Mouse (Mus musculus): ENCODE measurements around the gene 4930524B15Rik. TPM values are rescaled to one million over a fixed set of nuclear protein-coding genes. Genes with fewer than 3 reads are reported as not detected.
A peak's percentile ranks its signal among the peaks of the same experiment; 100 is the strongest.

4930524B15Rik gene
- polyA plus RNA-seq, 1 experiment from 2014 or later, result not detected

DNA sequence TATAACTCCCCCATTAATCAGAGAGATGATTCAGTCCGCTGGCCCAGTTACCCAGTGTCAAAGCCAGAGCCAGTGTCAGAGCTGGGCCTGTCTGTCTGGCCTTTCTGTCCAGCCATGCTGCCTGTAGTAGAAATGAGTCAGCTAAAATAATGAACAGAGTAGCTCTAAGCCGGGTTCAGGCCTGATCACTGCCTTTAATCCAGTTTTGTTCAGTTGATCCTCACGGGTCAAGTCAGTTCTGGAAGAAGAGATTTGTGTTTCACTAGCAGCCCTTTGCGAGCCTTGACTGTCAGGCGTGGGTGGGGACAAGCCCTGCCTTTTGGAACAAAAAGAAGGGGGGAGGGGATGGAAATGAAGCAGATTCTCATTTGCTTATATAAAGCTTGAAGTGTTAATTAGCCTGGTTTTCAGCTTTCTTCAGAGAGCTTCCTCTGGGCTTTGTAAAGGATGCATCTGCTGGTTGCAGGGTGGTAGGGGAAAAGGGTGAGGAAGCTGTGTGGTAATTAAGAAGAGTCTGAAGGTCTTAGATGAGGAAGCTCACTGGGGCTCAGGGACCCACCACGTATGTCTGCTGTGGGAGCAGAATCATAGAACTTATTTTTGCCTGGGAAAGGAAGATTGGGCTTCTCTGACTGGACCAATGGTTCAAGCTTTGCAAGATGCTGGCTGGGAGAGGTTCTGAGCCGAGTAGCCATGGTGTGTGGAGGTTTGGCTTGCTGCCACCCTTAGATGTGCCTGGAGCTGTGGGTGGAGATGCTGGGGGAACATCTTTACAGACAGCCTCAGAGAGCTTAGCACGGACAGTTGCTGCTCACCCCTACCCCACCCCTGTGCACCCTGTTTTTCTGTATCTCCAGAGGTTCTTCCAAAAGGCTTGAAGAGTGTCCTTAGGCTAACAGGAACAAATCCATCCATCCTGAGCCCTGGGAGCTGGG, 54.9 kb downstream of the 4930524B15Rik start:
- Histone ChIP-seq H3K9ac (no peak overlapping the region; the same call in 1 of the 2 replicates), H3K27me3 (ENCODE audit: insufficient read depth, low read length) (no peaks in the 10 kb centered on the region), H3K36me3 (ENCODE audit: insufficient read depth) (no peaks in the 10 kb centered on the region), H3K4me1 (ENCODE audit: insufficient read depth) (no peaks in the 10 kb centered on the region), H3K9me3 (ENCODE audit: low read depth, low read length) (no peaks in the 10 kb centered on the region), H3K4me2 (no peak overlapping the region), H3K27ac (ENCODE audit: low read depth) (no peak overlapping the region), H3K4me3 (ENCODE audit: low read depth, low read length) (no peak overlapping the region)
- DNase-seq (peak; percentile 54), ATAC-seq (ENCODE audit: insufficient read depth) (peak; percentile 54; the same call in 1 of the 2 replicates)
- WGBS, result 33% methylated on average over 8 of the region's 8 CpGs
- no peak for TF ChIP-seq CTCF (IDR thresholded peaks at IDR 0.05; ENCODE audit: low read depth)

- WGBS, result 50% methylated on average over 5 of the region's 5 CpGs
- Histone ChIP-seq H3K4me3 (ENCODE audit: low read depth, low read length) (no peak overlapping the region), H3K4me2 (no peak overlapping the region), H3K36me3 (ENCODE audit: insufficient read depth) (no peaks in the 10 kb centered on the region), H3K4me1 (ENCODE audit: insufficient read depth) (no peaks in the 10 kb centered on the region), H3K9me3 (ENCODE audit: low read depth, low read length) (no peaks in the 10 kb centered on the region), H3K27me3 (ENCODE audit: insufficient read depth, low read length) (no peaks in the 10 kb centered on the region), H3K27ac (ENCODE audit: low read depth) (no peak overlapping the region), H3K9ac (no peak overlapping the region)
- no peak for TF ChIP-seq CTCF (IDR thresholded peaks at IDR 0.05; ENCODE audit: low read depth)
- ATAC-seq (ENCODE audit: insufficient read depth) (peak; percentile 21; the same call in 1 of the 2 replicates), DNase-seq (peak; percentile 26)
Observed at GRCm38 (mm10) chr11:32026634-32027033, 61.2 kb downstream of the 4930524B15Rik start.

- no peak for TF ChIP-seq CTCF (IDR thresholded peaks at IDR 0.05; ENCODE audit: low read depth)
- Histone ChIP-seq H3K36me3 (ENCODE audit: insufficient read depth) (no peaks in the 10 kb centered on the region), H3K9me3 (ENCODE audit: low read depth, low read length) (no peaks in the 10 kb centered on the region), H3K27ac (ENCODE audit: low read depth) (no peak overlapping the region), H3K27me3 (ENCODE audit: insufficient read depth, low read length) (no peaks in the 10 kb centered on the region), H3K4me1 (ENCODE audit: insufficient read depth) (no peaks in the 10 kb centered on the region), H3K9ac (no peak overlapping the region), H3K4me2 (no peak overlapping the region), H3K4me3 (ENCODE audit: low read depth, low read length) (no peak overlapping the region)
- WGBS, result 54% methylated on average over 7 of the region's 7 CpGs
- ATAC-seq (ENCODE audit: insufficient read depth) (no peak), DNase-seq (peak; percentile 57)
Observed at GRCm38 (mm10) chr11:32027474-32028342, 62.3 kb downstream of the 4930524B15Rik start.

DNA sequence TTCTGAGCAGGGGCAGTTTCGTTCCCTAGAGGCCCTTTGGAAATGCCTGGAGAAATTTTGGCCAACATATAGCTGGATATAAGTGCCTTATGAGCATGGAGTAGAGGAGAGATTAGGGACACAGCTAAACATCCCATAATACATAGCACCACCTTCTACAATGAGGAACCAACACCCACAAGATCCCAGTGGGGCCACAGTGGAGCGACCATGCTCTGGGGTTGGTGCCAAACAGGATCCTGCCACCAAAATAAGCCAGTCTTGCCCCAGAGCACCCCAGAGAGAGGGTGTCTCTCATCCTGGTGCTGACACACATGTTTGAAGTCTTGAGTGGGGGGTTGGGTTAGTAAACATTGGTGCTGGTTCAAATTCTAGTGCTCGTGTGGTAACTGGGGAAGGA, 63.2 kb downstream of the 4930524B15Rik start:
- H3K4me3 ChIP-seq (ENCODE audit: low read depth, low read length), result no peak overlapping the region
- no peaks in the 10 kb centered on the region for H3K4me1 ChIP-seq (ENCODE audit: insufficient read depth)
- H3K27ac ChIP-seq (ENCODE audit: low read depth), result no peak overlapping the region
- WGBS, result 82% methylated on average over 3 of the region's 3 CpGs
- no peak overlapping the region for H3K9ac ChIP-seq
- ATAC-seq (ENCODE audit: insufficient read depth), result no peak
- no peak overlapping the region for H3K4me2 ChIP-seq
- no peaks in the 10 kb centered on the region for H3K36me3 ChIP-seq (ENCODE audit: insufficient read depth)
- DNase-seq, result no peak
- TF ChIP-seq CTCF (IDR thresholded peaks at IDR 0.05; ENCODE audit: low read depth), result no peak
- no peaks in the 10 kb centered on the region for H3K9me3 ChIP-seq (ENCODE audit: low read depth, low read length)
- H3K27me3 ChIP-seq (ENCODE audit: insufficient read depth, low read length), result no peaks in the 10 kb centered on the region

Other genes with a start within 250 kb of the 4930524B15Rik start
- 4.2 and 5.1 TPM in 2 replicates for gene Cpeb4, start 93.4 kb upstream of the 4930524B15Rik start, polyA plus RNA-seq (2014; fragmentation: Nextera tagmentation; extraction: Ambion mirVana)
- gene Nsg2, start 34.9 kb downstream of the 4930524B15Rik start, polyA plus RNA-seq (2014; fragmentation: Nextera tagmentation; extraction: Ambion mirVana), result 0.25 and 0.55 TPM in 2 replicates
- gene Il9r, start 234.7 kb downstream of the 4930524B15Rik start, polyA plus RNA-seq (2014; fragmentation: Nextera tagmentation; extraction: Ambion mirVana), result 0.04 TPM in 1 of 2 replicates, not detected in the other
- 62.8 and 71.4 TPM in 2 replicates for gene Snrnp25, start 239.8 kb downstream of the 4930524B15Rik start, polyA plus RNA-seq (2014; fragmentation: Nextera tagmentation; extraction: Ambion mirVana)

Data from lung, embryonic 14.5 days (tissue).